Mouse (Mus musculus) CD4-positive, CD25-positive, alpha-beta regulatory T cell, adult 2 months (primary cell): Measurements from ENCODE around the gene 9230113P08Rik.
"Not testable (repeated sequence)": the region's sequence is repeated elsewhere in the genome, so short reads cannot be mapped to it uniquely, and the experiment has no call there.

ENCODE experiments used
- DNase-seq: peaks from one replicate; pipeline ENCODE4 v3.0.0-alpha.2; 2012; ENCODE audit warnings: low read depth, low spot score

The 9230113P08Rik gene

DNA sequence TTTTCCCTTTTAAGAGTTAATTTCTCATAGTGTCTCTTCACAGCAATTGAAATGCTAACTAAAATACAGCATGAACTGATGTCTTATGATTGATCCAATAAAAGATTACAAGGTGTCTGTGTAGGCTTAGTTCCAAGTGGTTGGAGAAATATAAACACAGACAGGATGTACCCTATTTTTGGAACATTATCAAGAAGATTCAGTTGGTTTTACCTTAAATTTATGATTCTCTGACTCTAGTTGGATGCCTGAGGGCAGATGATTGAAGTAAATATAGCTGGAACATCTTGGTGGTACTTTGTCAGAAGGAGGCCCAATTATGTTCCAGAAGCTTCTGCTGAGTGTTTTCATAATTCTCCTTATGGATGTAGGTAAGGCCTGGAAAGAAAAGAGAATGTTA is at the start of gene 9230113P08Rik:
9230113P08Rik (plus strand) TSS at position 301 of the 400 bp plus-strand sequence.
- DNase-seq: not testable (repeated sequence)

DNA sequence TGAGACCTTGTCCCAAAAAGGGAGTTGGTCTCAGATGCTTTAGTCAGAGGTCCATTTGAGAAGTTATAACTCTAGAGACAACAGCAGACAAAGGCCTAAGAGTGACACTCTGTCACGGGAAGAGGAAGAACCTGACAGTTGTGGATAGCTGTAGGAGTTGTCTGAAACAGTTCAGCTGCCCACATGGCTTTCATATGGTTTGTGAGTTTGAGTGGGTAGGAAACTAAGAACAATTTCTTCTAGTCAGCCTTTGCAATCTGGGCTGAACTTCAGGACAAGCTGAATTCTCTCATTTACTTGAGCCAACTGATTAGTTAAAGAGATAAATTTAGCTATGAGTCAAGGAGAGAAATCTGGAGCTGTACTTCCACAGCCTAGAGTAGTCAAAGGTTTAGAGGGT is 15.1 kb upstream of the 9230113P08Rik start:
- not testable (repeated sequence) for DNase-seq

DNA sequence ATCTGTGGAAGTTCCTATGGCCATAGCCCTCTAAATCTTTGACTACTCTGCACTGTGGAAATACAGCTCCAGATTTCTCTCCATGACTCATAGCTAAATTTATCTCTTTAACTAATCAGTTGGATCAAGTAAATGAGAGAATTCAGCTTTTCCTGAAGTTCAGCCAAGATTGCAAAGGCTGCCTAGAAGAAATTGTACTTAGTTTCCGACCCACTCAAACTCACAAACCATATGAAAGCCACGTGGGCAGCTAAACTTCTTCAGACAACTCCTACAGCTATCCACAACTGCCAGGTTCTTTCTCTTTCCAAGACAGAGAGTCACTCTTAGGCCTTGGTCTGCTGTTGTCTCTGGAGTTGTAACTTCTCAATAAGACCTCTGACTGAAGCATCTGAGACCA is 3.7 kb upstream of the 9230113P08Rik start:
- DNase-seq: no peak

DNA sequence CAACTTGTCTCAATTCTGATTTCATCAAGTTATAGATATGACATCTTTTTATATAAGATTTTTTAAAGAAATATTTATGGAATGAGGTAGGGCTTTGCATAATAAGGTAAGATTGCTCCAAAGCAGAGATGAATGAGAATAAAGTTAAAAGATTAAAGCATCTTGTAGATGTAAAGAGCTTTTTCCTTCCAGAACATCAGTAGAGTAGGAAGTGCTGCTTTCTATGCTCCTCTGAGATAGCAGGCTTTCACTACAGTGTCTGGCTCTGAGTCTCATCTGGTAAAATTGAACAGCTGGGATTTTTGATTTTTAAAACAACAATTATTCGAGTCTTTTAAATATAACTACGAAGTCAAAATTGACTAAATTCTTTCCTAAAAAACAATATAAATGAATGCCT is 22.6 kb downstream of the 9230113P08Rik start:
- DNase-seq: no peak
